Mouse (Mus musculus): ENCODE results near the gene Ncor2.

- no peak for TF ChIP-seq CTCF (IDR thresholded peaks at IDR 0.05; ENCODE audit: extremely low read depth, insufficient read length, insufficient replicate concordance, low read depth, low read length)
- TF ChIP-seq POLR2A (IDR thresholded peaks at IDR 0.05; ENCODE audit: low read depth, low read length): no peak
Measured at GRCm38 (mm10) chr5:125019099-125019498, 159.9 kb downstream of the Ncor2 start.
